Mouse (Mus musculus): ENCODE data around the gene Thop1. TPM values are rescaled to one million over a fixed set of nuclear protein-coding genes. Genes with fewer than 3 reads are reported as not detected.
"Not testable (repeated sequence)": the region's sequence is repeated elsewhere in the genome, so short reads cannot be mapped to it uniquely, and the experiment has no call there.

Thop1 gene
- polyA plus RNA-seq, 1 experiment from 2014 or later, result 20.8 TPM

DNA sequence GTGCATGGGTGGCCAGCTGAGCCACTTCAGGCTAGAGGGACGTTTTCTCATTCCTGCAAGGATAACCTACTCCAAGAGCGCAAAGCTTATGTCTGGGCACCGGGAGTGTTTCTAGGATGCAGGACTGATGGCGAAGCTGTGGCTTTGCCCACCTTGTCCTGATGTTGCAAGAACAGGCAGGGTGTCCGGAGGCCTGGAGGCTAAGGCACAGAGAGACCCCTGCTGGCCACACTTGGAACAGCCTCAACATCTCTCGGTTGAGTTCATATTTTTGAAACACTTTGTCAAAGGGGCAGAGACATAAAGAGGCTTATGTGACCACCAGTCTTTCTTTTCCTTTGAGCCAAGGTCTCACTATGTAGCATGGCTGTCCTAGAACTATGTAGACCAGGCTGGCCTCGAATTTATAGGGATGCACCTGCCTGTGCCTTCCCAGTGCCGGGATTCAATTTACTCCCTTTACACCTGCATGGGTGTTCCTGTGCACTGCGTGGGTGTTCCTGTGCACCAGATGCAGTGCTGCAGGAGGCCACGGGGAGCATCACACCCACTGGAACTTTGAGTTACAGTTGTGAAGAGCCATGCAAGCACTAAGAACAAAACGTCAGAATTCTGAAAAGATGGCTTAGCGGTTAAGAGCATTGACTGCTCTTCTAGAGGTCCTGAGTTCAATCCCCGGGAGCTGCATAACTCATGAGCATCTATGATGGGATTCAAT is 28.2 kb upstream of the Thop1 start:
- Histone ChIP-seq H3K36me3 (ENCODE audit: control insufficient read depth, insufficient read depth, low read length) (peaks cover 38% of the 10 kb centered on the region), H3K4me2 (ENCODE audit: low read length) (no peak overlapping the region), H3K4me1 (ENCODE audit: control insufficient read depth in 2 of 2, insufficient read depth in 2 of 2, low read length in 2 of 2) (no peaks in the 10 kb centered on the region), H3K9ac (ENCODE audit: low read length) (no peak overlapping the region), H3K9me3 (ENCODE audit: control insufficient read depth, low read length) (no peaks in the 10 kb centered on the region), H3K27ac (replicated peaks in 1 of 2; ENCODE audit: control insufficient read depth in 1 of 2, insufficient read depth in 1 of 2, low read depth in 2 of 2, low read length in 2 of 2) (no peak overlapping the region), H3K27me3 (ENCODE audit: control insufficient read depth, insufficient read depth, low read length) (no peaks in the 10 kb centered on the region), H3K4me3 (ENCODE audit: control insufficient read depth in 1 of 2, insufficient read depth in 1 of 2, low read depth in 1 of 2, low read length in 2 of 2) (no peak overlapping the region)
- ATAC-seq (ENCODE audit: insufficient number of reproducible peaks, insufficient read depth, low FRiP score, low read depth), result no peak
- WGBS, result 27% methylated on average over 13 of the region's 13 CpGs

DNA sequence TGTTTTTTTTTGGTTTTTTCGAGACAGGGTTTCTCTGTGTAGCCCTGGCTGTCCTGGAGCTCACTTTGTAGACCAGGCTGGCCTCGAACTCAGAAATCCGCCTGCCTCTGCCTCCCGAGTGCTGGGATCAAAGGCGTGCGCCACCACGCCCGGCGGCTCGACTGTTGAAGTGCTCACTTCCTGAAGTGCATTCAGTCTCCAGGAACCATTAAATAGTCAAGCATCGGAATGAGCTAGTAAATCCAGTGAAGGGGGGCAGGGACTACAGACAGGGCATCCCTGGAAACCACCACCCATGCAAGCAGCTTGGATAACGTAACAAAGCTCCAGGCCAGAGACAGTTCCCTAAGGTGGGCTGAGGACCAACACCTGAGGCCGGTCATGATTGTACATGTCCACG is 24.6 kb upstream of the Thop1 start:
- H3K27ac ChIP-seq (replicated peaks in 1 of 2; ENCODE audit: control insufficient read depth in 1 of 2, insufficient read depth in 1 of 2, low read depth in 2 of 2, low read length in 2 of 2); H3K9me3 ChIP-seq (ENCODE audit: control insufficient read depth, low read length); H3K4me2 ChIP-seq (ENCODE audit: low read length); H3K4me1 ChIP-seq (ENCODE audit: control insufficient read depth in 2 of 2, insufficient read depth in 2 of 2, low read length in 2 of 2); H3K4me3 ChIP-seq (ENCODE audit: control insufficient read depth in 1 of 2, insufficient read depth in 1 of 2, low read depth in 1 of 2, low read length in 2 of 2); ATAC-seq (ENCODE audit: insufficient number of reproducible peaks, insufficient read depth, low FRiP score, low read depth); H3K9ac ChIP-seq (ENCODE audit: low read length); H3K27me3 ChIP-seq (ENCODE audit: control insufficient read depth, insufficient read depth, low read length): not testable (repeated sequence)
- peaks cover 74% of the 10 kb centered on the region for H3K36me3 ChIP-seq (ENCODE audit: control insufficient read depth, insufficient read depth, low read length)
- 91% methylated on average over 14 of the region's 14 CpGs for WGBS

DNA sequence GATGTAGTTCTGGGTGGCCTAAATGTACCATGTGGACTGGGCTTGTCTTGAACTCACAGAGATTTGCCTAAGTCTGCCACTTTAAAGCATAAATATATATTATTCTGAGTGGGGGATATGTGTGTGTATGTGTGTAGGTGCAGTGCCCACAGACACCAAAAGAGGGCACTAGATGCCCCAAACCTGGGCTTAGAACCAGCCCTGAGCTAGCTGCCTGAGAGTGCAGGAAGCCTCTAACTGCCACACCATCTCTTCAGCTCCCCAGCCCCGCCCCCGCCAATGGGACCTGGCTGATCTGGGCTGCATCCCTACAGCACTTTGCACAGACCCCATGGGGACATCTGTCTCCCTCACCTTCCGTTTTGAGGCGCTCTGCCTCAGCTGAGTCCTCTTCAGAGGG is 19.2 kb upstream of the Thop1 start:
- 89% methylated on average over 4 of the region's 4 CpGs for WGBS
- no peak overlapping the region for H3K4me2 ChIP-seq (ENCODE audit: low read length)

DNA sequence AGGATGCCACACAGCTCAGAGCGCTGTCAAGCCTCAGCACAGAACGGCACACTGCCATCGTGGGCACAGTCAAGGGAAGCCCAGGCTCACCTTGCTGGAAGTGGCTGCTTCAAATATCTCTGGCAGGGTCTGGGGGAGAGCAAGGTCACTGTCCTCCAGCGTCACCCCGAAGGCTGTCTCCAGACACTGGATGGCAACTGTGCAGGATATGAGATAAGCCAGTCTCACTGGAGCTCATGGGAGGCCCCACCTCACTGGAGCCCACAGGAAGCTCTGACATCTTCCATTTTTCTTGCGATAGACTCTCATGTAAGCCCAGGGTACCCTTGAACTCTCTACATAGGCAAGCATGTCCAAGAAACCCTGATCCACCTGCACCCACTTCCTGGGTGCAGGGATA is 18.7 kb upstream of the Thop1 start:
- Histone ChIP-seq H3K9me3 (ENCODE audit: control insufficient read depth, low read length) (no peaks in the 10 kb centered on the region), H3K27ac (replicated peaks in 1 of 2; ENCODE audit: control insufficient read depth in 1 of 2, insufficient read depth in 1 of 2, low read depth in 2 of 2, low read length in 2 of 2) (no peak overlapping the region), H3K4me2 (ENCODE audit: low read length) (no peak overlapping the region), H3K4me1 (ENCODE audit: control insufficient read depth in 2 of 2, insufficient read depth in 2 of 2, low read length in 2 of 2) (no peaks in the 10 kb centered on the region), H3K27me3 (ENCODE audit: control insufficient read depth, insufficient read depth, low read length) (no peaks in the 10 kb centered on the region), H3K36me3 (ENCODE audit: control insufficient read depth, insufficient read depth, low read length) (peaks cover 78% of the 10 kb centered on the region), H3K9ac (ENCODE audit: low read length) (no peak overlapping the region), H3K4me3 (ENCODE audit: control insufficient read depth in 1 of 2, insufficient read depth in 1 of 2, low read depth in 1 of 2, low read length in 2 of 2) (no peak overlapping the region)
- ATAC-seq (ENCODE audit: insufficient number of reproducible peaks, insufficient read depth, low FRiP score, low read depth), result no peak
- 81% methylated on average over 6 of the region's 6 CpGs for WGBS

More for the DNA sequence above, 19.2 kb upstream of the Thop1 start:
- Histone ChIP-seq H3K27ac (replicated peaks in 1 of 2; ENCODE audit: control insufficient read depth in 1 of 2, insufficient read depth in 1 of 2, low read depth in 2 of 2, low read length in 2 of 2) (no peak overlapping the region), H3K4me3 (ENCODE audit: control insufficient read depth in 1 of 2, insufficient read depth in 1 of 2, low read depth in 1 of 2, low read length in 2 of 2) (no peak overlapping the region), H3K36me3 (ENCODE audit: control insufficient read depth, insufficient read depth, low read length) (peaks cover 83% of the 10 kb centered on the region), H3K4me1 (ENCODE audit: control insufficient read depth in 2 of 2, insufficient read depth in 2 of 2, low read length in 2 of 2) (no peaks in the 10 kb centered on the region), H3K27me3 (ENCODE audit: control insufficient read depth, insufficient read depth, low read length) (no peaks in the 10 kb centered on the region), H3K9ac (ENCODE audit: low read length) (no peak overlapping the region), H3K9me3 (ENCODE audit: control insufficient read depth, low read length) (no peaks in the 10 kb centered on the region)
- no peak for ATAC-seq (ENCODE audit: insufficient number of reproducible peaks, insufficient read depth, low FRiP score, low read depth)

DNA sequence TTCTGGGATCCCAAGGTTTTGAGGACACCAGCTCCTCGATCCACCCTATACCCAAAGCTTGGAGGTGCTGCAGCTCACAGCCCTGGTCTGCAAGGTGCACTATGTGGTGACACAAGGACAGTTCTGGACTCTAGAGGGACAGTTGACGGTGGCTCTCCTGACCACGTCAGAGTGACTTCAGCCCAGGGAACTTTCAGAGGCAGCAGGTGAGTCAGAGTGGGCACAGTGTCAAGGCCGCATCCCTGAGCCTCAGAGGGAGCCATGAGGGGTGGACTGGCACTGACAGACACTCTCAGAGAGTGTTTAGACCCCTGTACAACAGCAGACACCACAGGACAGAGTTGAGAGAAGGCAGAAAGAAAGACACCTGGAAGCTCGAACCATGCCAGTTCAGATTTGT is 17.3 kb upstream of the Thop1 start:
- ATAC-seq (ENCODE audit: insufficient number of reproducible peaks, insufficient read depth, low FRiP score, low read depth), result no peak

DNA sequence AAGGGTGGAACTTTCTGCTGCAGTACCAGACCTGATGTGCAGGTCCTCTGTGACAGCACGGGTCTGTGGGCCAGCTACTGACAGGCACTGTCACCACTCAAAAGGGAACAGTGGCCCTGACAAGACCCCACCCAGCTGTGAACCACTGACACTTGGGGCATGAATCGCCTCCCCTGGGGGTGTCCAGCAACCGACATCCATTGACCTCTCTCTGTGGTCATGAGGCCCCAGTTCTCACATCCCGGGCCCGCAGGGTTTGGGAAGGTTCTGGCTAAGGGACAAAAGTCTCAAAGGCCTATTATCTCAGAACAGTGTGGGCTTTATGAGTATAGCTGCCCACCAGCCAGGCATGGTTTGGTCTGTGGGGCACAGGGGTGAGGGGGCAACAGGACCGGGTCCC is 14.7 kb upstream of the Thop1 start:
- Histone ChIP-seq H3K27ac (replicated peaks in 1 of 2; ENCODE audit: control insufficient read depth in 1 of 2, insufficient read depth in 1 of 2, low read depth in 2 of 2, low read length in 2 of 2) (no peak overlapping the region), H3K4me2 (ENCODE audit: low read length) (no peak overlapping the region), H3K36me3 (ENCODE audit: control insufficient read depth, insufficient read depth, low read length) (peaks cover 38% of the 10 kb centered on the region), H3K9ac (ENCODE audit: low read length) (0 out of 2 replicates have a peak overlapping the region, but pooled peaks have one; percentile 16), H3K4me3 (ENCODE audit: control insufficient read depth in 1 of 2, insufficient read depth in 1 of 2, low read depth in 1 of 2, low read length in 2 of 2) (no peak overlapping the region), H3K27me3 (ENCODE audit: control insufficient read depth, insufficient read depth, low read length) (no peaks in the 10 kb centered on the region), H3K9me3 (ENCODE audit: control insufficient read depth, low read length) (no peaks in the 10 kb centered on the region), H3K4me1 (ENCODE audit: control insufficient read depth in 2 of 2, insufficient read depth in 2 of 2, low read length in 2 of 2) (peaks cover 9 to 24% of the 10 kb centered on the region in 2 experiments; a peak in 3 of 4 replicates)
- ATAC-seq (ENCODE audit: insufficient number of reproducible peaks, insufficient read depth, low FRiP score, low read depth), result no peak
- WGBS, result 81% methylated on average over 6 of the region's 6 CpGs

More for the DNA sequence above, 17.3 kb upstream of the Thop1 start:
- peaks cover 64% of the 10 kb centered on the region for H3K36me3 ChIP-seq (ENCODE audit: control insufficient read depth, insufficient read depth, low read length)
- no peaks in the 10 kb centered on the region for H3K27me3 ChIP-seq (ENCODE audit: control insufficient read depth, insufficient read depth, low read length)
- 88% methylated on average over 5 of the region's 5 CpGs for WGBS
- no peak overlapping the region for H3K27ac ChIP-seq (replicated peaks in 1 of 2; ENCODE audit: control insufficient read depth in 1 of 2, insufficient read depth in 1 of 2, low read depth in 2 of 2, low read length in 2 of 2)
- no peak overlapping the region for H3K4me3 ChIP-seq (ENCODE audit: control insufficient read depth in 1 of 2, insufficient read depth in 1 of 2, low read depth in 1 of 2, low read length in 2 of 2)
- H3K4me2 ChIP-seq (ENCODE audit: low read length), result no peak overlapping the region
- H3K9me3 ChIP-seq (ENCODE audit: control insufficient read depth, low read length), result no peaks in the 10 kb centered on the region
- H3K4me1 ChIP-seq (ENCODE audit: control insufficient read depth in 2 of 2, insufficient read depth in 2 of 2, low read length in 2 of 2), result peaks cover 0 to 6% of the 10 kb centered on the region in 2 experiments; a peak in 2 of 4 replicates
- no peak overlapping the region for H3K9ac ChIP-seq (ENCODE audit: low read length)

DNA sequence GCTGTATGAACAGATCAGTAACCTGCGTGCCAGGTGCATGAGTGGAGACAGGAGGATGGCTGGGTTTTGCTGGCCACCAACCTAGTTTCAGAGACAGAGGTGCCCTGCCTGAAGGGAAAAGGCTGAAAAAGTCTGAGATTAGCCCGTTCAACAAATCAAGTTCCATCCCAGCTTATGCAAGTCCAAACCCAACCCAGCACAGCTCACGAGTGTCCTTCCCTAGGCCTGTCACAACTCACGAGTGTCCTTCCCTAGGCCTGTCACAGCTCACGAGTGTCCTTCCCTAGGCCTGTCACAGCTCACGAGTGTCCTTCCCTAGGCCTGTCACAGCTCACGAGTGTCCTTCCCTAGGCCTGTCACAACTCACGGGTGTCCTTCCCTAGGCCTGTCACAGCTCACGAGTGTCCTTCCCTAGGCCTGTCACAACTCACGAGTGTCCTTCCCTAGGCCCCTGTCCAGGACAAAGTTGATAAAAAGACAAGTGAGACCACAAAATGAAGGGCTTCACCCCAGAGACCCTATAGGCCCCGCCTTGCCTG is 14.0 kb upstream of the Thop1 start:
- not testable (repeated sequence) for H3K4me3 ChIP-seq (ENCODE audit: control insufficient read depth in 1 of 2, insufficient read depth in 1 of 2, low read depth in 1 of 2, low read length in 2 of 2); H3K27me3 ChIP-seq (ENCODE audit: control insufficient read depth, insufficient read depth, low read length); H3K9ac ChIP-seq (ENCODE audit: low read length); H3K27ac ChIP-seq (replicated peaks in 1 of 2; ENCODE audit: control insufficient read depth in 1 of 2, insufficient read depth in 1 of 2, low read depth in 2 of 2, low read length in 2 of 2); H3K9me3 ChIP-seq (ENCODE audit: control insufficient read depth, low read length); ATAC-seq (ENCODE audit: insufficient number of reproducible peaks, insufficient read depth, low FRiP score, low read depth); H3K4me2 ChIP-seq (ENCODE audit: low read length)
- Histone ChIP-seq H3K36me3 (ENCODE audit: control insufficient read depth, insufficient read depth, low read length) (peaks cover 31% of the 10 kb centered on the region), H3K4me1 (ENCODE audit: control insufficient read depth in 2 of 2, insufficient read depth in 2 of 2, low read length in 2 of 2) (peaks cover 9 to 24% of the 10 kb centered on the region in 2 experiments; a peak in 3 of 4 replicates)
- whole genome bisulfite sequencing, result 77% methylated on average over 8 of the region's 11 CpGs

Data from heart, embryonic 14.5 days (tissue).